Mouse (Mus musculus) skeletal muscle tissue, adult 2 months (tissue): ENCODE results near the gene Kcne1.

Experiments
- DNase-seq: peaks from one replicate; pipeline ENCODE4 v3.0.0-alpha.2; 2012; ENCODE audit warnings: low read depth, low spot score

Gene Kcne1

DNA sequence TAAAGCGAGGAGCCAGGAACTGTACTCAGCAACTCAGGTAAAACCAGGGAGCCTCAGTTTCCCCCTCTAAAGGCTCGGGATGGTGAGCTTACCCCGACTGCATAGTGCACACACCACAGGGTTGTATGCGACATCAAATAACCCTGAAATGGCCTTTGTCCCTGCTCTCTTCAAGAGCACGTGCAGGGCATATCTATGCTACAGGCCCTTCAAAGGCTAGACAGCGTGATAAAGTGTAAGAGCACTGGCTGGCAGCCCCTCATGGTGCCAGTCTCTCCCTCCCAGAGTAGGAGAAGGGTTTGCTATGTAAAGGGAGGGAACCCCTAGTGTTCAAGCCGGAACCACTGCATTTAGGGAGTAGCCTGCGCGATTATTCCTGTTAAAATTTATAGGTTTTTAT lies 2.2 kb downstream of the Kcne1 start:
- DNase-seq = no peak

DNA sequence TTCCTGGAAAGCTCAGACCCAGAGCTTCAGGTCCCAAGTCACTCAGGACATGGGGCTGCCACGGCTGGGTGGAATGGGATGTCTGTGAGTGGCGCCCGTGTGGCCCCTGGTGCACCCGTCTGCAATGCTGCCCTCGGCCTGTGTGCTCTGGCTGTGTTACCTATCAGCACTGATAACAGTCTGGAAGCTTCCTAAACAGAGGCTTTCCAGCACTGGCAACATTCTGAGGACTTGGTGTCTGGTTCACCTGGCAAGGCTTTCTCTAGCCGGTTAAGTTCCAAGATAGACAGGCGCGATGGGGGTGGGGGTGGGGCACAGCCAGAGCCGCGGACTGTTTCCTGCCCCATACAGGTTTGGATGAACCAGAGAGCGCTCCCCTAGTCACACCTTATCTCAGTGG lies 3.3 kb downstream of the Kcne1 start:
- no peak for DNase-seq

DNA sequence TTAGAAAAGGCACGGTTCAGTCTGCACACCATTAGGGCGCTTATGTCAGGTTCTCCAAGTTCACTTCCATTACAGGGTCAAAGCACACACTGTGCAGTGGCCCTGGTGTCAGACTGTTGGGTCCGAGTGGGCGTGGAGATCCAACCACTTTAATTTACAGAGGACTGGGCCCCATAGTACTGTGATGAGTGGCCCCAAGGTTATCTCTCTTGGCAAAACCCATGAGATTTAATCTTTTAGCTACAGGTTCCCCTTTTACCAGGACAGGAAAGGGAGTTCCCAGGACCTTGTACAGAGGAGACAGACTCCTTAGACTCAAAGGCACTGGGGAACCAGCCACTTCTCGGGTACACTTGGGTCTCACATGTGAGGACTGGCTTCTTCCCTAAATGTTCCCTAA lies 3.9 kb downstream of the Kcne1 start:
- DNase-seq = no peak

DNA sequence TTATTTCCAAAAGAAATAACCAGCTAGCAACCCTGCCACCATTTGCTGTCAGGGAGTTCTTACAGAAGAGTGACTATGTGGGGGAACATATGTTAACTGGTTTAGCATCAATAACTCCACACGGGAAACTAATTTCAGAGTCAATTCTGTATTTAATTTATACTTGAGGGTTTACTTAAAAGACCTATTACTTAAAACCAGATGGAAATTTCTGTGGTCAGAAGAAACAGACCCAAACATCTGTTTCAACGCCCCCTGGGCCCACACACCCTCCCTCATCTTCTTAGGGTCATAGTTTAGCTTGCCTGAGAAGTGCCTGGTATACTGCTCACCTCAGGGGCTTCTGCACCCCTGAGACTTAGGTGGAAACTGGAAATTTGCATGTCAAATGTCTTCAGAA lies 5.4 kb downstream of the Kcne1 start:
- DNase-seq = no peak

DNA sequence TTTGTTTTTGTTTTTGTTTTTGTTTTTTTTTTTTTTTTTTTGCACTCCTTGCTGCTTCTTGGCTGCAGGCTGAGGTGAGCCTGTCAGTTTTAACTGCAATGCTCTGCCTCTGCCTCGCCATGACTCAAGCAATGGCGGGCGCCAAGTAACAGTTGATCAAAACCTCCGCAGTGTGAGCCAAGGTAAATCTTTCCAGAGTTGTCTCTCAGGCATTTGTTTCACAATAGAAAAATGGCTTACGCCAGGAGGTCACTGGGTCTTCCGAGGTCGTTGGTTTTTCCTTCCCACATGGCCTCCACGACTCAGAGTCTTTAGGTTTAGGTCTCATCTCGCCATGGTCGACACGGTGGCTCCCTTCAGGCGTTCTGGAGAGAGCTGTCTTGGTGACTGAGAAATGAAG lies 6.0 kb downstream of the Kcne1 start:
- DNase-seq = no peak

DNA sequence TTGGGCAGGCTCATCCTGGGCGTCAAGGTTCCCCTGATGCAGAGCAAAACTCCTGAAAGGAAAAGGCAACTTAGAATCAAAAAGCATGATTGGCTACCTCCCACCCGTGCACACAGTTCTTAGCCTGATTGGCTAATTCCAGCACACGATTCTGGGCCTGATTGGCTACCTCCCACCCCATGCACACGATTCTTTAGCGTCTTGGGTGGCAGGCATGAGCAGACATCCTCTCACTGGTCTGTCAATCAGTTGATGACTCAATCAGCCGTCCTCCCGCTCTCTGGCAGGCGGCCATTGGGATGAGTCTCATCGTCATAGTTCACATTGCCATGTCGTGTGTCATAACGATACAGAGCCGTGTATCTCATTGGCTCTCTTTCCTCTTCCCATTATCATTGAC lies 10.3 kb downstream of the Kcne1 start:
- DNase-seq = no peak

DNA sequence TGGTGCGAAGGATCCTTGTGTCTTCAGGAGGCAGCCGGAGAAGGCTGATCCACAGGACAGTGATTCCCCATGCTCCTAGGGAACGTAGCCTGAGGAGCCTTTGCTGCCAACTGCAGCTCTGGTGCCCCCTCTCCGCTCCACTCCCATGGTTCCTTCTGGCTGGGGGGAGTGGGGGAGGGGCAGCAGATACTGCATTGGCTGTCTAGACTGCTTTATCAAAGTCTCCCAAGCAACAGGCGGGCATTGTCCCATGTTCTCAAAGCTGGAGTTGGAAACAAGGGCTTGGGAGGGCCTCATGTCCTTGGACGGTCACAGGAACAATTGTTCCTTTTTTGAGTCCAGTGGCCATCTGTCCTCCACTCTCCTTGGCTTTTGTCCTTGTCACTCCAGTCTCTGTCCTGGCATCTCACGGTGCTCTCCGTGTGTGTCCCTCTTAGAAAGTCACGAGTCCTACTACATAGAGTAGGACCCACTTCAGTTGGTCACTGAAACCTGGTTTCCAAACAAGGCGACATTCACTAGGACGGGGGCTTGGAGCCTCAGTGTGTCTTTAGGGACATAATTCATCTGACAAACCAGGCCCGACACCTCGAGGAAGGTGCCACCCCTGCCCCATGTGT lies 12.9 kb downstream of the Kcne1 start:
- no peak for DNase-seq

DNA sequence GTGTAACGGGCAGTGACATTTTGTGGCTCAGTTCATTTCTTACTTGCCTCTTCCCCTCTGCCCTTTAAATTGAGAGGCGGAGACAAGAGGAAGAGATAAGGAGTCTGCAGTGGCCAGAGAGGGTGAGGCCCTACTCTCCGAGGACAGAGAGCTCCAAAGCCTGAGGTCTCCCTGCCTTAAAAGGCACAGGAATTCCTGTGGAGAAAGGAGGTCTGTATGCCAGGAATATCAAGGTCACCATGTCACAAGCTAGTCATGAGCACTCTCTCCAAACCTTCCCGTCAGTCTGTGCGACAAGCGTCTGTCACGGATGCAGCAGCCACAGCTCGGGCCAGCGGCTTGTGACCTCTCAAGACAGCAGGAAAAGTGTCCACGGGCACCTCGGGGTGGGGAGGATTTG lies 14.1 kb downstream of the Kcne1 start:
- no peak for DNase-seq

DNA sequence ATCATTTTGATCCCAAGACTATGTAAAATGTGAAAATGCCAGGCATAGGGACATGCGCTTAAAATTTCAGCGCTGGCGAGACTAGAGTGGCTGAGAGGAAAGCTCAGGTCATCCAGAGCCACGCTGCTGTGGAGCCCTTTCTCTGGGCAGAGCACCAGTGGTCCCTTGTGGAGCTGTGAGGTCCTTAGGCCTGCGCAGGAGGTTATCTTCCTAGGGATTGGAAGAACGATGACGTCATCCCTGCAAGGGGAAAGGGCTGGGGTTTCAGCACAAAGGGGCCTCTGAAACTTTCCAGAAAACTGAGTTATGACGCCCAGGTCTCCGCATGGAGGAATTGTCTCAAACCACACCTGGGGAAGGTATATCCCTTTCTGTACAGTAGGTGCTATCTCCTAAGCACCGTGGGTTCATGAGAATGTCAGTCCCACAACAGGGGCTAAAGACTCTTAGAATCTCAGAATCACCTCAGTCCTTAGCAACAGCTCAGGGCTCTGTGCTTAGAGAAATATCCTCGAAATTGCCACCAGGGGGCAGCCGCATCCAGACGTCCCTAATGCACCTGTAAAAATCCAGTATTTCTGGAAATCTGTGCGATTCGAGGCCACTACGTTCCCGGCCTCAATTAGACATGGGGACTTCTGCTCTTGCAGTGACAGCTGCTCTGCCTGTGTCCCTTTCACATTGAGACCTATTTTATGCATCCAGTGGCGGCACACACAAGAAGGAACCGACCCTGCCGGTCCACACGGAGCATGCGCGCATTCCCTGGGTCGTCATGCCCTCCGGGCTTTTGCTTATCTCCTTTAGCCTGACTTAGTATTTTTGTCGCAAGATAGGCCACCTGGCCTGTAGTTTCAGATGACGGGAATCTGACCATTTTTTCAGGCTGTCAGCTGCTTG lies 18.4 kb downstream of the Kcne1 start:
- peak; percentile 25 for DNase-seq

DNA sequence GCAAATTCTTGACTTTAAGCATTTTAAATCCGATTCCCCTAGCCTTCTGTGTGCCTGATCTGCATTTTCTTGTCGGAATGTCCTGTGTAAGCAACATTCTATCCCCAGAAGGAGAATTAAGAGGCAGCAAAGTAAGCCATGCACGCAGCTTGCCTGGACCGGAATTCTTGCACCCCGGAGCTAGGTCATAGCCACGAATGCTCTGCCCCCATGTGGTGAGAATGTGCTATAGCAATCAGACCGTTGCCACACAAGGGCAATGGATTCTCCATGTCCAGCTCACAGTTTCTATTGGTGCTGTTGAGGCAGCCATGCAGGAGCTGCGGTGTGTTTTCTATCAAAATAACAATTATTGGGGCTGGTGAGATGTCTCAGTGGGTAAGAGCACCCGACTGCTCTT lies 23.0 kb downstream of the Kcne1 start:
- DNase-seq = peak; percentile 61

DNA sequence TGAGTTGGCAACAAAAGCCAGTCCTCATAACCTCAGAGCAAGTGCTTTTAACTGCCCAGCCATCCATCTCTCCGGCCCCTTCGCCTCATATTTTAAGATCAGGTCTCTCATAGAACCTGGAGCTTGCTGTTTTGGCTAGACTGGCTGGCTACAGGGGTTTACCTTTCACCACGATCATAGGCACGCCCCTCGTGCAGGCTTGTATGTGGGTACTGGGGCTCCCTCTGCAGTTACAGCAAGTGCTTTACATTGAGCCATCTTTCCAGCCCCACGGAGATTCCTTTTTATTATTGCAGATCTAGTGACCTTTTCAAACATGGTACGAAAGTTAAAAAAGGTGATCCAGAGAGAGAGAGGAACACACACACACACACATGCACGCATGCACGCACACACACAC lies 24.7 kb downstream of the Kcne1 start:
- no peak for DNase-seq

DNA sequence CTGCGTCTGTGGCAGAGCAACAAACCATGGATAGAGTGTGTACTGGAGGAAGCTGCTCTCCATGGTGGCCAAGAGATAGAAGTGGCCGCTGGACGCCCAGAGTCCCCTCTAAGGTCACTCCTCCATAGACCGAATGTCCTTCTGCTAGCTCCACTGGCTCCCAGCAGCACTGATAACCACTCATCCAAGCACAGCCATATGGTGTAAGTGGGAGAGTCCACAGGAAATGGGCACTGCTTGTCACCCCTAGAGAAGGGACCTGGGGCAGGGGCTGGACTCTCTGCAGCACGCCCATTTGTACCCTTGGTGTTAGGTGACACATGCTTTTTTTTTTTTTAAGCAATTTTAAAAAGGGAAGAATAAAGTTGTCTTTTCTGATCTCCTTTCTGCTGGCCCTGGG lies 28.3 kb downstream of the Kcne1 start:
- DNase-seq = no peak

DNA sequence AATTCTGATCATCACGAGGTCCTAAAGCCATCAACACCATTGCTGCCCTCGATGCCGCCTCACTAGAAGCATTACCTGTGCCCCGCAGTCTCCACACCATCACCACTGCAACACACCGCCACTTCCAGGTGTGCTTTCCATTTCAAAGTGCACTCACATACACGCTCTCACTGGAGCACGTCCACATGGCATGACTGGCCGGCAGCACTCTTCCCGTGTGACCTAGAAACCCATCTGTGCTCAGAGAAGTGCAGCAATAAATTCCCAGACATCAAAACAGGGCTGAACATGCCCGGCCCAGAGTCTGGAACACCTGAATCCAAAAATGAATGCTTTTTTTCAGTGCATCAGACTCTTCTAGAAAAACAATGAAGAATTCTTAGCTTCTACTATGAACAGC lies 31.4 kb downstream of the Kcne1 start:
- DNase-seq = no peak

DNA sequence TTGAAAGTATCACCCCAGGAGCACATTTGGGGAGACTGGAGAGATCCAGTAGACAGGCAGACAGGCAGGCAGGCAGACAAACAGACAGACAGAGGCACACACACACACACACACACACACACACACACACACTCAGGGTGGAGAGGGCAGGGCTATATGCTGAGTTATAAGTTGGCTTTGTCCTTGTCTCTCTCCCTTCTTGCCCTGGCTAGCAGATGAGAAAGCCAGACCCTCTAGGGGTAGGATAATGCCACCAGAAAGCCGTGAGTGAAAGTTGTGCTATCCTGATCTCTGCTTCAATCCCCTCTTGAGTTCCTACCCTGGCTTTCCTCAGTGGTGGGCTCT lies 34.2 kb downstream of the Kcne1 start:
- DNase-seq = no peak

DNA sequence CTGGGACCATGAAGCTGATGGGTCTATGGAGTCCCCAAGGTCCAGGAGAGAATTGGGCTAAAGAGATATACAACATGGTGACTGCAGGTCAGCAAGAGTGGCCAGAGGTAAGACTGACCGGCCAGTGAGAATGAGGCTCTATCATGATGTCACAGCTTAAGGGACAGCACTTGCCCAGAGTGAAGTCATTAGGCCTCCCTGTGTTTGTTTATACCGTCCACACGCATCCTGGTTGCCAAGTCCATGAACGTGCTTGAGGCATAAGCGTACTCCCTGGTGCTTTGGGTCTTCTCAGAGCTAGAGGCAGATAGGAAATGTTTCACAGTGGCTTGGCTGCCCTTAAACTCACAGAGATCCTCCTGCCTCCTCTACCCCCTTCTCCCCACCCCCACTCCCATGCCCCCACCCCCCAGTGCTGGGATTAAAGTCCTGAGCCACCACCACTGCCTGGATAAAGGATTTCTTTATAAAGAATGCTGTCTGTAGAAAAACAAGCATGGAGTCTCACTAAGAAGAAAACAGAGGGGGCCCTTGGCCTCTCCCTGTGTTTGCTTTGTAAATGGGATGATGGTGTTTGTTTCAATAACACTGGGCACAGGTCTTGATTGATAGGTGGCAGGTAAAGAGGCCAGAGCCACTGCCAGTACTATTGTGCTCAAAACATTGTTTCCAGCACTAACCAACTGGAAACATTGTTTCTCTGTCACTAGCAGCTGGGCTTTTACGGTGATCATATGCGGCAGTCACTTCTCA lies 34.8 kb downstream of the Kcne1 start:
- no peak for DNase-seq

DNA sequence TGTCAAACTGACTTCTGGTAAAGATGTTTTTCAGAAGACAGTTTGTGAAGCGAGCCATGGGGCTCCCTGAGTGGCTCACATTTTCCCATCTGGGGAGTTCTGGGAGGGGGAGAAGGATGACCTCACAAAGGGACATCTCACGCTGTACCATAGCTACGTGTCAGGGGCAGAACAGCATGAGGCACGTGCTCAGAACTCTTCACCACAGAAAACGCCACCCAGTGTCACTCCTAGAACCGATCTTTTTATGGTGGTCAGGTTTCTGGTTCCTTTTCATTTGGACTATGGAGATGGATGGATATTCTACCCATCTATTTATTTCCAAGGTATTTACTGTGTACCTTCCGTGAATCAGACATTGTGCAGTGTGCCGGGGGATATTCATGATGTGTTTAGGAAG lies 37.9 kb downstream of the Kcne1 start, which contains the start of gene Fam243:
Fam243 (minus strand) TSS at position 101 of the 400 bp plus-strand sequence.
- DNase-seq = no peak

DNA sequence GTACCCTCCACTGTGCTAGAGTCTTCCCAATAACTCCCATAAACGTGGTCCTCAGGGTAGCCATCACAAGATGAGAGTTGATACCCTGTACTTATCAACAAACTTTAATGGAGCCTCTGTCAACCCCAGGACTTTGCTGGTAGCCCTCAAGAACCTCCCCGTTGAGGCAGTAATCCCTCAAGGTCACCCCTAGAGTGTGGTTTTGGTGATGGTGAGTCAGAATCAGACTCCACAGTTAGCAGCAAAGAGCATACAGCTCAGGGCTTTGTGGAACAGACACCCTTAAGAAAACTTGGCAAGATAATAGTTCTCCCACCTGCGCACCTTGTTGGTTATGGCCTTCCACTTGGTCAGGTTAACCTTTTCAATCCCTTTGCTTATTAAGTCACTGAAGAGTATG lies 38.9 kb downstream of the Kcne1 start:
- no peak for DNase-seq

DNA sequence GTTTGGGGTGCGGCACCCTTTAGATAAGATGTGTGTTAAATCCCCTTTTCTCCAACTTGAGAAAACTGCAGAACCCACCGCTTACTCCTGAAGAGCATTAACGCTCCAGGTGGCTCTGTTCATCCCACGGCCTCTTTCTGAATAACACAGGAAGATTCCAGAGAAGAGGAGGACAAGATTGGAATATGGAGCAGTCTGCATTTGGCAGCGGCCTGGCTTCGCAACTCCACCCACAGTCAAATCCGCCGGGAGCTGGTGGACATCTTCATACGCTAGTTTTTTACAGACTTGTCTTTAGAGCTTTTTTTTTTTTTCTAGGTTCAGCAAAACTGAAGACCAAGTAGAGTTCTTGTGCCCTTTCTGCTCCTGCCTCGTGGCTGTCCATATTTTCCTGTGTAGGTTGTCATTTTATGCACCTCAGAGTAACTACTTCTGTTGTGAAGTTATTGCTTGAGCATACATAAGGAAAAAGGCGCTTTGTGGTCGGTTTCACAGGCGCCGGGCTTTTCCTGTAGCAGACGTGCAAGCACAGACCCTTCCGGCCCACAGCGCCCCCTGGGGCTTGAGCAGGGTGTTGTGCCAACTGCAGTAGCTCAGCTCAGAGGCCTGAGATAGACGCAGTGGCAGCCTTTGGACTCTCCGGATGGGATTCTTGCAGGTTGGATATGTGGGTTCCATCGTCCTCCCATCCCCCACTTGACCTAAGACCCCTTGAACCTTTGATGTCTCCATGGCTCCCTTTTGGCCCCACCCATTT lies 39.7 kb downstream of the Kcne1 start:
- no peak for DNase-seq

DNA sequence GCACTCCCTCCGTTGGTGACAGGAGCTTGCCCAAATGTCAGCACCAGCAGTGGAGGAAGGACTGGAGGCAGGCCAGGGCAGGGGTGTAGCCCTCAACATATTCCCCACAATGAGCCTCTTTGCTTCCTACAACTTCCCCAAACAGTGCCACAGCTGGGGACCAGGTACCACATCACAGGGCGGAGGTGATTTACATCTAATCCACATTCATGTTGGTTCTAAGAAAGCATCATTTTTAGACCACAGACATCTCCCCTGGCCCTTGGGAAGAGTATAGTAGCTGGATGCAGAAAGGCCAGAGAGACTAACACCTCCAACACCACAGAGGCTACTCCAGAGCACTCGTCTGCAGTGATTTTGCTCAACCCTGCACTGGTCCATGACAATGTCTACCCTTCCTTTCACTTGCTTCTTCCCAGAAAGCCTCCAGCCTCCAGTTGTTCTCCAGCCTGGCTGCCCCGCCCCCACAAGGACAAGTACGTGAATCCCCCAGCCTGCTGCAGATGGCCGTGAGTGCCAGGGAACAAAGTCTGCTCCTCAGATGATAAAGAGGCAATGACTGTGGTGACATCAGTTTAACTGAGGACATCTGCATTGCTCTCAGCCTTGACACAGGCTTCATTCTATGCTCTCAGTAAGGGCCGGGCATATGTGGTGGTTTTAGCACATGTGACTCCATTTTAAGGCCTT lies 43.1 kb downstream of the Kcne1 start:
- no peak for DNase-seq

DNA sequence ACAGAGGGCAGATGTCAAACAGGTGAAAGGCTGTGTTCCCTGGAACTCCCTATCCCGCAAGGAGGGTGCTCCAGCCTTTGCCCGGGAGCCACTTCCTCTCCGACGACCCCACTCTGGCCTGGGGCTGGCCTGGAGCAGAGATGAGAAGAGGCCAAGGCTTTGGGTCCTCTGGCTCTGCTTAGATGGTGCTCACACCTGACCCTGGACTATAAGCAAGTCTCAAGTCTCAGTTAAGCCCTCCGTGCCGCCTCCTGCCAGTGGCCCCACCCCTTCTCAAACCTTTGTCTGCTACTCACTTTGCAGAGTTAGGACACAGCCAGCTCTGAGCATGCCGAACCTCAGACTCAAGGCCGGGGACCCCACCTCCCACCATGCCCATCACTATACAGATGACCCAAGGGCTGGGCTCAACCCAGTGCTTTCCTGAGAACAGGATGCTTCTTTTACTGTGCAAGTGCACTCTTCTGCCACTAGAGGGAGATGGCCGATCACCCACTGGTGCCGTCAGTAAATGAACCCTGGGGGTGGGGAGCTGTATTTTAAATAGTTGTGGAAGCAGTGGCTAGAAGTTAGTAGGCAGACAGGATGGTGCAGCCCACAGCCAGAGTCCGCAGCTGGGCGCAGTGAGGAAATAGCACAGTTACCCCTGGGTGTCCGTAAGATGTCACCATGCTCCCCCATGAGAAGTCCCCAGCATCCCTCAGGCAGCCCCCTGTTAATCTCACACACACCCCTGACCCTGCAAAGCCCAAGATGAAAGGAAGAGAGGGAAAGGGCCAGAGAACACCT lies 45.1 kb downstream of the Kcne1 start:
- DNase-seq = peak; percentile 29

DNA sequence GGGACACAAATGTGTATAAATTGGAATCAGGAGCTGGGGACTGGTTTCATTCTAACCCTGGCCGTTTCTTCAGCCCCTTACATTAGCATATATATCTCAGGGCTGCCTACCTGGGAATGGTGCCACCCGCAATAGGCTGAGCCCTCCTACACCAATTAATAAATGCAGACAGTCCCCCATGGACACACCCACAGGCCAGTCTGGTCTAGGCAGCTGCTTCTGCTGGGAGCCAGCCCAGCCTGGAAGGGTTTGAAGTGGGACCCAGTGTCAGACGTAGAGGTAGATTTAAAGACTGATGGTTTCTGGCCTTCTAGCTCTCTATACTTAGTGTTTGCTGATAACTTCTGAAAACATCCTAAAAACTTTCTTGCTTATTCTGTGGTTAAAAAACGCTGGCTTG lies 50.1 kb downstream of the Kcne1 start:
- DNase-seq = no peak
